Mouse (Mus musculus) limb, embryonic 11.5 days (tissue): ENCODE data around the gene Npl. TPM values are rescaled to one million over a fixed set of nuclear protein-coding genes. Genes with fewer than 3 reads are reported as not detected.

Source experiments
- ATAC-seq: fragments of 200-750 bp; cut with Nextera tagmentation; 2 replicates; pipeline ENCODE4 v1.8.0; 2017; ENCODE audit warnings: low read depth; ENCODE audit not compliant: insufficient number of reproducible peaks, low FRiP score, low TSS enrichment
- DNase-seq: peaks from one replicate; pipeline ENCODE4 v3.0.0-alpha.2; 2015; ENCODE audit warnings: low spot score
- H3K27ac ChIP-seq: fragments of 300-500 bp; sonication (generic); replicated peaks from 2 replicates; pipeline ENCODE4 v1.5.1; 2014; ENCODE audit warnings: low read depth, mild to moderate bottlenecking, low read length
- H3K27me3 ChIP-seq: fragments of 300-500 bp; sonication (generic); 2 replicates; pipeline ENCODE4 v1.6.1; 2014; ENCODE audit warnings: mild to moderate bottlenecking, low read length, mixed read lengths; ENCODE audit not compliant: control insufficient read depth, insufficient read depth
- H3K36me3 ChIP-seq: fragments of 300-500 bp; sonication (generic); 2 replicates; pipeline ENCODE4 v1.6.1; 2014; ENCODE audit warnings: mild to moderate bottlenecking, low read length, moderate library complexity, mixed read lengths; ENCODE audit not compliant: control insufficient read depth, insufficient read depth
- H3K4me1 ChIP-seq: fragments of 300-500 bp; sonication (generic); 2 replicates; pipeline ENCODE4 v1.6.1; 2014; ENCODE audit warnings: low read length, mixed read lengths; ENCODE audit not compliant: control insufficient read depth, insufficient read depth
- H3K4me2 ChIP-seq: fragments of 300-500 bp; sonication (generic); 2 replicates; pipeline ENCODE4 v1.6.1; 2014; ENCODE audit warnings: low read depth, mild to moderate bottlenecking, moderate library complexity; ENCODE audit not compliant: severe bottlenecking
- H3K4me3 ChIP-seq: fragments of 300-500 bp; sonication (generic); 2 replicates; pipeline ENCODE4 v1.5.1; 2014; ENCODE audit warnings: low read depth, low read length
- H3K9ac ChIP-seq: fragments of 300-500 bp; sonication (generic); 2 replicates; pipeline ENCODE4 v1.6.1; 2014; ENCODE audit warnings: mild to moderate bottlenecking, low read length
- H3K9me3 ChIP-seq: fragments of 300-500 bp; sonication (generic); 2 replicates; pipeline ENCODE4 v1.6.1; 2016; ENCODE audit warnings: low read length; ENCODE audit not compliant: control insufficient read depth
- WGBS: fragments of 180-500 bp; shearing (Covaris S2); extraction: QIAGEN DNeasy Blood & Tissue Kit; methylation state at CpG from one replicate; pipeline ENCODE4 v1.1.7; 2014; 5-methylcytosine and 5-hydroxymethylcytosine counted together
- polyA plus RNA-seq: library from polyadenylated mRNA; unstranded; fragments of >200 nt; fragmentation: Nextera tagmentation; extraction: Ambion mirVana; gene quantifications from 2 replicates; pipeline ENCODE4 v1.2.1, GENCODE M21; 2014

The Npl gene
- polyA plus RNA-seq, 1 experiment from 2014 or later, result 5.1 TPM

DNA sequence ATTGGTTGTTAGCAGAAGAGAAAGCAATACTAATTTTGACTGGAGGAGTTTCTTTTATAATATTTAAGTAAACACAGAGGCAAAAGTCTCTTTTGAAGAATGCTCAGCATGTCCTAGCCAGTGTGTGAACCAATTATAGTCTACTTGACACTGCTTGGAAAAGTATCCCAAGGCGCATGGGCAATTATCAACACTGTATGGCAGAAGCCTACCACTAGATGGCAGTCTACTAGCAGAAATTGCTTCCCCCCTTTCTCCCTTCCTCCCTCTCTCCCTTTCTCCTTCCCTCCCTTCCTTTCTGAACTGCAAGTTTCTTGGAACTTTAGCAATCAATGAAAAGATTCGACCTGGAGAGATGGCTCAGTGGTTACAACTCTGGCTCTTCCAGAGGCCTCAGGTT lies 7.1 kb upstream of the Npl start:
- H3K9me3 ChIP-seq, result no peaks in the 10 kb centered on the region
- no peak overlapping the region for H3K4me2 ChIP-seq
- H3K4me3 ChIP-seq, result no peak overlapping the region
- no peak overlapping the region for H3K27ac ChIP-seq
- DNase-seq, result peak; percentile 53
- no peak; the same call in 1 of the 2 replicates for ATAC-seq
- no peaks in the 10 kb centered on the region for H3K27me3 ChIP-seq
- no peaks in the 10 kb centered on the region for H3K4me1 ChIP-seq
- no peaks in the 10 kb centered on the region for H3K36me3 ChIP-seq
- H3K9ac ChIP-seq, result no peak overlapping the region
- 6% methylated on average over 2 of the region's 2 CpGs for WGBS

DNA sequence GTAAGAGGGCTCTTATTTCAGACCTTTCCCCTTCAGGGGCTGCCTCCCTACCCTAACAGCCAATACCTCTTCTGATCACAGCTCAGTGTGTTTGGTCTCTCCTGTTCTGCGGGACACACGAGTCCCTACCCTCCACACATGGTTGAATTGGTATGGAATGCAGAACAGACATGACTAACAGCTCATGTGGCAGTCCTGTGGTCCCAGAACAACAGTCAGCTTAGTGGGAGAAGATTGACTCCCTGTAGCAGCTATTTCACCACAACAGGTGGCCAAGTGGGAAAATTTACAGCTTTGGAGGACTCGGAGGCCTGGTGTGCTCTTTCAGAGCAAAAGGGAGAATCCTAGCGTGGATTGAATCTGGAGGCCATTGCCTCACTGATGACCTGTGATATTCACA lies 6.4 kb upstream of the Npl start:
- no peaks in the 10 kb centered on the region for H3K36me3 ChIP-seq
- H3K9me3 ChIP-seq, result no peaks in the 10 kb centered on the region
- H3K4me1 ChIP-seq, result no peaks in the 10 kb centered on the region
- no peak overlapping the region for H3K4me2 ChIP-seq
- no peak overlapping the region for H3K27ac ChIP-seq
- DNase-seq (no peak), ATAC-seq (peak; percentile 57; the same call in 1 of the 2 replicates)
- no peak overlapping the region for H3K9ac ChIP-seq
- H3K27me3 ChIP-seq, result no peaks in the 10 kb centered on the region
- WGBS, result 63% methylated on average over 4 of the region's 4 CpGs
- H3K4me3 ChIP-seq, result no peak overlapping the region

DNA sequence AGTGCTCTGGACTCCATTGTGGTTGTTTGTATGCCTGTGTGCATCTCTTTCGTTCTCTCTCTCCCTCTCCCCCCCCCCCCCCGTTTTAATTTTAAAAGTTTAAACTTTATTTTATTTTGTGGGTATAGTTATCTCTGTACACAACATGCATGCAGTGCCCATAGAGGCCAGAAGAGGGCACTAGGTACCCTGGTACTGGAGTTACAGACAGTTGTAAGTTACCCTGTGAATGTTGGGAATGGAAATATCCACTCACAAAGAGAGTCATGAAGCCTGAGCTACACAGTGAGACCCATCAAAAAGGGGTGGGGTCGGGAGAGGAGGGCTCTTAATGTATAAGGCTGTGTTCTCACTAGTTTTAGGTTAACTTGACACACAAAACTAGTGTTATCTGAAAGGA lies 969 bp upstream of the Npl start:
- H3K4me1 ChIP-seq, result no peaks in the 10 kb centered on the region
- no peaks in the 10 kb centered on the region for H3K27me3 ChIP-seq
- DNase-seq (peak; percentile 79), ATAC-seq (no peak)
- no peak overlapping the region for H3K9ac ChIP-seq
- 28% methylated on average over 3 of the region's 3 CpGs for WGBS
- no peak overlapping the region for H3K4me2 ChIP-seq
- H3K4me3 ChIP-seq, result no peak overlapping the region
- H3K9me3 ChIP-seq, result no peaks in the 10 kb centered on the region
- no peak overlapping the region for H3K27ac ChIP-seq
- no peaks in the 10 kb centered on the region for H3K36me3 ChIP-seq

DNA sequence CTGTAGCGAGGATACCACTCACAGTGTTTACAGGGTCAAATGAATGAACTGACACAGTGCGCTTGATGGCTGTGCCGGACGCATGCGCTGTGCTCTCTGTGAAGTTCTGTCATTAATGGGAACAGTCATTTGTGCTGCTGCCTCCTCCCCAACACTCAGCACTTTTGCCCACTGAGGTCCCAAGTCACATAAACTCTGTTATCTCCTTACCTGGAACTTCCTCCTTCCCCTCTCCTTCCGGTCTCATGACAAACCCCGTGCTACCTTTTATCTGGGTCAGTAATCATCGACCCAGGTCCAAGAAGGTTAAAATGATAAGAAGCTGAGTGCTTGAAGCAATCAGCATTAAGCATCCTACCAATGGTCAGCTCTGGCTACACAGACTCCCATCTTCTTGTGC lies 2.3 kb downstream of the Npl start:
- Histone ChIP-seq H3K9ac (no peak overlapping the region), H3K4me2 (no peak overlapping the region), H3K4me1 (no peaks in the 10 kb centered on the region), H3K27me3 (no peaks in the 10 kb centered on the region), H3K4me3 (no peak overlapping the region), H3K36me3 (no peaks in the 10 kb centered on the region), H3K9me3 (no peaks in the 10 kb centered on the region), H3K27ac (no peak overlapping the region)
- ATAC-seq (no peak), DNase-seq (no peak)
- WGBS, result 88% methylated on average over 8 of the region's 8 CpGs

DNA sequence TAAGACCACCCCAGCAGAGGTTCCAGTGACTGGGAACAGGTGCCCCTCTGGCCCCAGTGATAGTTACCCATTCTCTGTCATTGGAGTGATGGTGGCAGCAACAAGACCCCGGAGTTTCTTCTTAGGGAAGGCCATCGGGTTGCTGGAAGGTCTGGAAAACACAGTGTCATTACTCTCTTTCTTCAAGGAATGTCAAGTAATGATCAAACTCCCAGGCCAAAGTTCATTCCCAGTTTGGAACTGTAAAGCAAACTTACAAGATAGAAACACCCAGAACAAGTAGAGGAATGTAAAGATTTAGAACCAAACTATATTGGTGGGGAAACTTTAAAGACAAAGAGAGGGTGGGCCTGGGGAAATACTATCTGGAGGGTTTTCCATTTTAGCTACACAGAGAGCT lies 4.6 kb downstream of the Npl start:
- no peak for ATAC-seq
- no peaks in the 10 kb centered on the region for H3K27me3 ChIP-seq
- H3K27ac ChIP-seq, result no peak overlapping the region
- H3K9me3 ChIP-seq, result no peaks in the 10 kb centered on the region
- no peak overlapping the region for H3K4me3 ChIP-seq
- WGBS, result 85% methylated on average over 2 of the region's 2 CpGs
- H3K9ac ChIP-seq, result no peak overlapping the region
- no peaks in the 10 kb centered on the region for H3K4me1 ChIP-seq
- H3K36me3 ChIP-seq, result no peaks in the 10 kb centered on the region
- H3K4me2 ChIP-seq, result no peak overlapping the region
- no peak for DNase-seq

DNA sequence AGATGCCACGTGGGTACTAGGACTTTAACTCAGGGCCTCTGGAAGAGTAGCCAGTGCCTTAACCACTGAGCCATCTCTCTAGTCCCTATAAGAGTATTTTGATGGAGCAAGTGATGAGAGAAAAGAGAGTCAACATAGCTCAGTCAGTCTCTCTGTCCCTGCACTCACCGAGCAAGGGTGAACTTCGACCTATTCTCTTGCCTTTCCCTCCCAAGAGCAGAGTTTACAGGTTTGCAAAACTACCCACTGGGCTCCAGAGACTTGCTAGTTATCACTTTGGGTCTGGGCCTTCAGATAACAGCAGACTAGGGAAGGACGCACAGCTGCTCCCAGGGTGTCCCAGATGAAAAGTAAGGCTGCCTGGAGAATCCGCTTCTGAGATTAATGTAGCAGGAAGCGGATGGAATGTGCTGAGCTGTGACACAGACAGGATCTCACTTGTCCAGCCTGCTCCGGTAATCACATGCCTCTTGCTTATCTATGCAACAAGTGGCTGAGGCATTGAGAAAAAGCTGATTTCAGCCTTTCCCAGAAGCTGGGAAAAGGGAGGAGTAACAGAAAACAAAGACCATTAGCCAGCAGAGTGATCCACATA lies 7.0 kb downstream of the Npl start:
- Histone ChIP-seq H3K27ac (no peak overlapping the region), H3K4me1 (no peaks in the 10 kb centered on the region), H3K4me2 (no peak overlapping the region), H3K9me3 (no peaks in the 10 kb centered on the region), H3K9ac (no peak overlapping the region), H3K4me3 (no peak overlapping the region), H3K36me3 (no peaks in the 10 kb centered on the region), H3K27me3 (no peaks in the 10 kb centered on the region)
- WGBS, result 55% methylated on average over 7 of the region's 7 CpGs
- ATAC-seq (no peak), DNase-seq (no peak)

DNA sequence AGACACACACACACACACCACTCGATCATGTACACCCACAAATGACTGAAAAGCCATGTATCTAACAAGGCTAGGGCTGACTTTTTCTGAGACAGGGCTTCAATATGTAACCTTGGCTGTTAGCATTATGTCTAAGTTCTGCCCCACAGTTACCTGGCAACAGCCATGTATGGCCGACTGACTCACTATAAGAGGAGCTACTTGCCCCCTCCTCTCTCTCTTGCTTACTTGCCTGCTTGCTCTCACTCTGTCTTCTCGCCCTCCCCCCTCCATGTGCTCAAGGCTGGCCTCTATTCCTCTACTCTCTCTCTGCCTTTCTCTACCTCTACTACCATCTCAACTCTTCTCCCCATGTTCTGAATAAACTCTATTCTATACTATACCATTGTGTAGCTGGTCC lies 9.1 kb downstream of the Npl start:
- Histone ChIP-seq H3K4me3 (no peak overlapping the region), H3K4me1 (no peaks in the 10 kb centered on the region), H3K4me2 (no peak overlapping the region), H3K27ac (no peak overlapping the region), H3K36me3 (no peaks in the 10 kb centered on the region), H3K9me3 (no peaks in the 10 kb centered on the region), H3K27me3 (no peaks in the 10 kb centered on the region), H3K9ac (no peak overlapping the region)
- 91% methylated on average over 3 of the region's 3 CpGs for WGBS
- DNase-seq, result no peak
- ATAC-seq, result no peak

DNA sequence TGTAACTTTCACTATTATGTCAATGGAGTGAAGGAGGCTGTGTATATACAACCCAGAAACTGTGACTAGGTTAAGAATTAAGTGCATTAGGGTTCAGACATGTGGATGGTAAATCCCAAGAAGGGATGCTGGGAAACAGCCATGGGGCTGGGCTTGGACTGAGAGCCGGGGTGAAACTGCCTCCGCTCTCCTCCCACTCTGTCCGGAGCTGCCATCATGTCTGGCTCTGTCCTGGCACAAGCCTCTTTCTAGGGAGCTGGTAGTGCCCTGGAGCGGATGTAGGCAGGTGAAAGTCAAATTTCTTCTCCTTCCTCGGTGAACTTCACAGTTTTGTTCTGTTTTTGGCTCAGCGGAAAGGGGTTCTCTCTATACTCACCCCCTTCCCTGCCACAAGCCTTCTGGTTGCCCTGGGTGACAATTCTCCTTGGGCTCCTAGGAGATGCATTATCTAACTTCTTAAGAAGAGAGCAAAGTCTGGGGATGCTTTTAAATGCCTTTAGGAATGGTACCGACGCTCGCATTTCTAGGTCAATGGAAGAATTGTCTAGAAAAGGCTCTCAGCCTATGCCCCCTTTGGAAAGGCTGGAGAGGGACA lies 10.0 kb downstream of the Npl start:
- DNase-seq (no peak), ATAC-seq (no peak)
- Histone ChIP-seq H3K4me3 (no peak overlapping the region), H3K9me3 (no peaks in the 10 kb centered on the region), H3K4me2 (no peak overlapping the region), H3K36me3 (no peaks in the 10 kb centered on the region), H3K9ac (no peak overlapping the region), H3K4me1 (no peaks in the 10 kb centered on the region), H3K27ac (no peak overlapping the region), H3K27me3 (no peaks in the 10 kb centered on the region)
- WGBS, result 85% methylated on average over 9 of the region's 9 CpGs

DNA sequence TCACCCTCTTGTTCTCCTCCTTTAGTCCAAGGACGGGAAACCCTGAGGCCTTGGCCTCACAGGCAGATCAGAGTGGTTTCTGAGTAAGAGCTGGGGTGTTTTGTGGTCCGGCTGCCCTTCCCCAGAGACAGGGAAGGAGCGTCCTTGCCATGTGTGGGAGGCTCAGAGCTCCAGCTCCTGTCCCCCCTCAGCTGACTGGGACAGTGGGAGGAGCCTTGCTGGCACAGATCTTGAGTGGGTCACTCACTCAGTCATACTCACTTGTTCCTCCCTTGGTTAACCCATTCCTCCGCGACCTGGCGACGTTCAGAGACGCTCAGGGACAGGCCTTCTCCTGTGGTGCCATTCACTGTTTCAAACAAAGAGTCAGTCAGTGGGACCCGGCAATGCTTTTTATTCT lies 14.2 kb downstream of the Npl start:
- ATAC-seq, result no peak
- Histone ChIP-seq H3K27ac (no peak overlapping the region), H3K4me2 (no peak overlapping the region), H3K36me3 (no peaks in the 10 kb centered on the region), H3K27me3 (no peaks in the 10 kb centered on the region), H3K4me1 (0 out of 2 replicates have a peak, but pooled peaks cover 3% of the 10 kb centered on the region), H3K9me3 (no peaks in the 10 kb centered on the region), H3K9ac (no peak overlapping the region), H3K4me3 (no peak overlapping the region)
- WGBS, result 78% methylated on average over 9 of the region's 9 CpGs
- no peak for DNase-seq
